Mouse (Mus musculus) Patski (cell line): ENCODE data around the gene Aldh1l1. TPM values are rescaled to one million over a fixed set of nuclear protein-coding genes. Genes with fewer than 3 reads are reported as not detected.

ENCODE experiments used
- ATAC-seq: fragments of 100-300 bp; one replicate; pipeline ENCODE4 v1.8.0; 2021
- CTCF ChIA-PET: fragments of 350-600 bp; sonication (Branson Sonifier 250); formaldehyde crosslinking; loops from one replicate; lab custom pipeline; 2022; ENCODE audit warnings: inconsistent platforms; lab: Charles Lee
- POLR2A ChIA-PET: fragments of 350-600 bp; sonication (Branson Sonifier 250); formaldehyde crosslinking; loops from one replicate; lab custom pipeline; 2022; ENCODE audit warnings: antibody characterized with exemption, inconsistent platforms; lab: Charles Lee
- DNase-seq: peaks from one replicate; pipeline ENCODE4 v3.0.0-alpha.2; 2011; ENCODE audit warnings: low read depth, low spot score
- H3K27me3 ChIP-seq: fragments of 371-371 bp; one replicate; pipeline ENCODE4 v1.5.1; 2021
- CTCF ChIP-seq: fragments of 100-300 bp; IDR thresholded peaks from one replicate; pipeline ENCODE4 v1.5.1; 2021
- in situ Hi-C: fragments of 300-500 bp; cut with MboI; formaldehyde crosslinking; loops from 3 replicates; pipeline ENCODE4 v1.11.1; 2018; ENCODE audit warnings: low pct_unique_long_range_greater_than_20kb, mixed read lengths
- polyA plus RNA-seq: library from polyadenylated mRNA; unstranded; gene quantifications from one replicate; pipeline ENCODE4 v1.2.3, GENCODE M21; 2021

Aldh1l1 gene
- polyA plus RNA-seq, 1 experiment from 2014 or later: 0.62 TPM

GRCm38 (mm10) chr6:90557829-90558693, 71.8 kb downstream of the Aldh1l1 start:
- TF ChIP-seq CTCF: no peak
- in situ Hi-C loops: no loop called here
- no peaks in the 10 kb centered on the region for H3K27me3 ChIP-seq
- DNase-seq (no peak), ATAC-seq (no peak)
- CTCF ChIA-PET: no interaction called here
- POLR2A ChIA-PET: interaction anchor here (0.5 to 0.6 kb wide), 2 partner anchors 11 to 878 kb away, joined by 3 read pairs; no protein-coding TSS in a partner anchor

DNA sequence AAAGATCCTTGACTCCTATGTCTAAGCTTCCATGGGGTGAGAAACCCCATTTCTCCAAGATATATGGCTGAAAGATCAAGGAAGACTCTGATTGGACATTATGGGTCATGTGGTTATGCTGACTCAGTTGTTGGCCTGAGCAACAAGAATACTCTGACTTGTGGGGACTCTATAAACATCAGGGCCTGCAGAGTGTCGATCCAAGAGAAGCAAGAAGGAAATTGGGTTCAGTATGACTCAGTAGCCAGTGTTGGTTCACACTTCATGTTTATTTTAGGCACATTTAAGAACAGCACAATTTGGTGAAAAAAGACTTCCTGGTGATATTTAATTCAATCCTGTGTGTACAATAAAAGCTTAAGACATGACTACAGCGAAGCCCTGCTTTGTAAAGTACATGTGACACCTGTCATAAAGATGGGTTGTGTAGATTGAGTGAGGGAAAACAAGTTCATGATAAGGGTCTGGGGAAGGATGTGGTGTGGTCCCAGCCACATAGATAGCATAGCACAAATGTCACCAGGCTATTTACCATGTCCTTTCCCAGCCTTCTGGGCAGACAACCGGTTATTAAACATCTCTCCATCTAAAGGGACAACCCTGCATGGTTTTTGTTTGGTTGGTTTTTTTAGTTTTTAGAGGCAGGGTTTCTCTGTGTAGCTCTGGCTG, 74.3 kb downstream of the Aldh1l1 start:
- CTCF ChIA-PET: interaction anchor here (1.8 kb wide), 1 partner anchor 23 kb away, joined by 6 read pairs; no protein-coding TSS in a partner anchor
- TF ChIP-seq CTCF: no peak
- in situ Hi-C loops: no loop called here

GRCm38 (mm10) chr6:90561234-90561781, 75.1 kb downstream of the Aldh1l1 start:
- peak; percentile 31 for DNase-seq
- ChIA-PET CTCF (interaction anchor here (1.8 to 3.2 kb wide), 2 partner anchors 15 to 24 kb away, joined by 6 to 16 read pairs; no protein-coding TSS in a partner anchor), POLR2A (no interaction called here)
- H3K27me3 ChIP-seq: no peaks in the 10 kb centered on the region
- in situ Hi-C loops: no loop called here
- peak; percentile 63 for ATAC-seq
- no peak for TF ChIP-seq CTCF

More for the DNA sequence above, 74.3 kb downstream of the Aldh1l1 start:
- ATAC-seq (no peak), DNase-seq (no peak)
- POLR2A ChIA-PET: no interaction called here
- no peaks in the 10 kb centered on the region for H3K27me3 ChIP-seq

GRCm38 (mm10) chr6:90564240-90564639, 78.0 kb downstream of the Aldh1l1 start:
- DNase-seq (no peak), ATAC-seq (no peak)
- no peak for TF ChIP-seq CTCF
- POLR2A ChIA-PET: interaction anchor here (0.6 kb wide), 1 partner anchor 29 kb away, joined by 3 read pairs; no protein-coding TSS in a partner anchor
- H3K27me3 ChIP-seq: no peaks in the 10 kb centered on the region
- CTCF ChIA-PET: interaction anchor here (3.2 kb wide), 1 partner anchor 12 kb away, joined by 16 read pairs; no protein-coding TSS in a partner anchor
- in situ Hi-C loops: no loop called here

GRCm38 (mm10) chr6:90565357-90566215, 79.4 kb downstream of the Aldh1l1 start:
- in situ Hi-C loops: no loop called here
- TF ChIP-seq CTCF: no peak
- ATAC-seq (no peak), DNase-seq (no peak)
- H3K27me3 ChIP-seq: no peaks in the 10 kb centered on the region
- POLR2A ChIA-PET: interaction anchor here (1.2 kb wide), 1 partner anchor 10 kb away, joined by 8 read pairs; no protein-coding TSS in a partner anchor
- CTCF ChIA-PET: interaction anchor here (0.7 to 1.1 kb wide), 2 partner anchors 11 to 12 kb away, joined by 3 to 4 read pairs; no protein-coding TSS in a partner anchor

GRCm38 (mm10) chr6:90567486-90567885, 81.3 kb downstream of the Aldh1l1 start:
- ChIA-PET POLR2A (interaction anchor here (0.7 kb wide), 1 partner anchor 617 kb away, joined by 5 read pairs; no protein-coding TSS in a partner anchor), CTCF (interaction anchor here (1.4 kb wide), 1 partner anchor 29 kb away, joined by 3 read pairs; no protein-coding TSS in a partner anchor)
- in situ Hi-C loops: no loop called here
- DNase-seq (no peak), ATAC-seq (no peak)
- TF ChIP-seq CTCF: no peak
- H3K27me3 ChIP-seq: no peaks in the 10 kb centered on the region

GRCm38 (mm10) chr6:90567928-90568327, 81.7 kb downstream of the Aldh1l1 start:
- ATAC-seq (no peak), DNase-seq (no peak)
- TF ChIP-seq CTCF: no peak
- POLR2A ChIA-PET: interaction anchor here (0.7 kb wide), 1 partner anchor 616 kb away, joined by 5 read pairs; no protein-coding TSS in a partner anchor
- H3K27me3 ChIP-seq: no peaks in the 10 kb centered on the region
- CTCF ChIA-PET: interaction anchor here (0.9 to 1.4 kb wide), 3 partner anchors 26 to 133 kb away, joined by 3 read pairs; no protein-coding TSS in a partner anchor
- in situ Hi-C loops: no loop called here

GRCm38 (mm10) chr6:90568721-90569120, 82.5 kb downstream of the Aldh1l1 start:
- no peak for DNase-seq
- CTCF ChIA-PET: interaction anchor here (0.9 to 1.2 kb wide), 2 partner anchors 27 to 133 kb away, joined by 3 read pairs; no protein-coding TSS in a partner anchor
- no peak for TF ChIP-seq CTCF
- no peak for ATAC-seq
- in situ Hi-C loops: no loop called here
- H3K27me3 ChIP-seq: no peaks in the 10 kb centered on the region
- POLR2A ChIA-PET: no interaction called here

DNA sequence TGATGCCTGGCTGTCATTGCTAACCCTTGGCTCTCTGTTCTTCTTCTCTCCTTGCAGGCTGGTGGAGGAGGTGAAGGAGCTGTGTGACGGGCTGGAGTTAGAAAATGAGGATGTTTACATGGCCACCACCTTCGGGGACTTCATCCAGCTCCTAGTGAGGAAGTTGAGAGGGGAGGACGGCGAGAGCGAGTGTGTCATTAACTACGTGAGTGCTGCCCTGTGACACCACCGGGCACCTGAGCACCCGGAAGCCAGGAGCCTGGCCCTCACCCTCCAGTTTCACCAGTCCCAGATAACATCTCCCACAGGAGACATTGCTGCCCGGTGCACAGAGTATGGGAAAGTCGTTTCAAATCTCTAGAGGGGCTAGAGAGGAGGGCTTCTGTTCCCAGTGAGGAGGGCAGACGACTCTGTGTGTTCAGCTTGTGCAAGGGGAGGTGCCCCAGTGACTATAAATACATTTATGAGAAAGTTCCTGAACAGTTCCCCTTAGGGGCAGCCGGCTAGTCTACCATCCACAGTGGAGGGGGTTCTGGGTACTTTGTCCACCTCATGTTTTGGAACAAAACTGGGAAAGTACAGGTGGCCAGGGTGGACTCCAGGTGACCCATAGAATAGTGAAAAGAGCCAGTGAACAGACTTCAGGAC, 83.6 kb downstream of the Aldh1l1 start:
- no peaks in the 10 kb centered on the region for H3K27me3 ChIP-seq
- TF ChIP-seq CTCF: no peak
- ChIA-PET POLR2A (no interaction called here), CTCF (no interaction called here)
- ATAC-seq (no peak), DNase-seq (no peak)
- in situ Hi-C loops: no loop called here
